Mouse (Mus musculus): ENCODE results near the gene Tyms. TPM values are rescaled to one million over a fixed set of nuclear protein-coding genes. Genes with fewer than 3 reads are reported as not detected.
A peak's percentile ranks its signal among the peaks of the same experiment; 100 is the strongest.
"Not testable (repeated sequence)": the region's sequence is repeated elsewhere in the genome, so short reads cannot be mapped to it uniquely, and the experiment has no call there.

The Tyms gene
- total RNA-seq, 2 experiments from 2014 or later, result 44.9 to 52.1 TPM

DNA sequence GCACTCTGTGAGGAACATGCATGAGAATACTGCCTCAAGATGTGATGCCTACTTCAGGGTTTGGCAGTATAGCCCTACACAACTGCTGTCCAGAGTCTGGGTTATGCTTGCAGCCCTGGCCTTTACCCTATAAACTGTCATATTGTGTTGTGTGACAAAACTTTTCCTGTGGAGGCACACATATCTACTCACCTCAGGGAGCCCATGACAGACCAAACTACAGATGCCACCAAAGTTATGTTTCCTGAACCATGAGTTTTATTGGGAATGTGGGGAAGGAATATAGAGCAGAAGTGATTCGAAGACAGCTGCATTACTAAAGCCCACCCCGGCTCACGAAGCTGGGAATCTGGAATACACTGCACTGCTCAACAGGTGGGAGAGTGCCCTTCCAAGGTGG is 29.9 kb upstream of the Tyms start:
- DNase-seq, result no peak

DNA sequence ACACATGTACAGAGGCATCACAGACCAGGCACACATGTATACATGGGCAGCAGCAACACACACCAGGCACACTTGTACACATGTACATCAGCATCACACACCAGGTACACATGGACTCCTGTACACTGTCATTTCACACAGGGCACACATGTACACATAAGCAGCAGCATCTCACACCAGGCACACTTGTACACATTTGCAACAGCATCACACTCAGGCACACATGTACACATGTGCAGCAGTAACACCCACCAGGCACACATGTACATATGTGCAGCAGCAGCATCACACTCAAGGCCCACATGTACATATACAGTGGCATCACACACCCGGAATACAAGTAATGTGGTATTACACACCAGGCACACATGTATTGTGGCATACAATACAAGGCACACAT is 24.8 kb upstream of the Tyms start:
- no peak for DNase-seq

DNA sequence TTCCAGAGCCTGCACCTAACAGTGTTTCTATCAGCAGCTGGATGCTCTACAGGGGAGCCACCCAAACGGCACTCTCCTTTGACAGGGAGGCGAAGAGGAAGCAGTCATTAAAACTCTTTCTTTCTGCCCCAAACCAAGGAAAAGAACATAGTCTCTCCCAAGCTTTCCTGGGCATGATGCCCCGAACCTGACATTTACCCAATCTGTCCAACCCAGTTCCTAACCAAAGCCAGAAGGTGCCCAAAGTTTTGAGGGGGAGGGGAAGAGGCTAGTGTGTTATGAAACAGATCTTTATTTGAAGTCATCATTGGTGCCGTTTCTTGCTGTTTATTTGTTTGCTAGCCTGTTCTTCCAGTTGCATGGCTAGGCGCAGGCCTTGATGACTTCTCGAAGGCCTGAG is 22.3 kb upstream of the Tyms start:
- DNase-seq, result no peak

DNA sequence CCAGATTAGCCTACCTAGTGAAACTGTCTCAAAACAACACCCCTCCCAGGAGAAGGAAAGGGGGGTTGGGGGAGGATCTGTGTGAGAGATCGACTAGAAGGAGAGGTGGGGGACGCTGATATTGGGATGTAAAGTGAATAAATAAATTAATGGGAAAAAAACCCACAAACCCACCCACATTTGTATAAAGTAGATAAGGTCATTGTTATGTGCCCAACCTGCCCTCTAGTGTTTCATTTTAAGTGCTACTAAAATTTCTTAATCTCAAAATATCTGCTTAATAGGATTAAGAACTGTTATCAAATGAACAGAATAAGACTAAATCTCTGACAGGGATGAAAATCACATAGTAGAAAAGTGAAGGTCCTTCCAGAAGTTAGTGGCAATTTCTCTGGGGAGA is 21.0 kb upstream of the Tyms start:
- no peak for DNase-seq

DNA sequence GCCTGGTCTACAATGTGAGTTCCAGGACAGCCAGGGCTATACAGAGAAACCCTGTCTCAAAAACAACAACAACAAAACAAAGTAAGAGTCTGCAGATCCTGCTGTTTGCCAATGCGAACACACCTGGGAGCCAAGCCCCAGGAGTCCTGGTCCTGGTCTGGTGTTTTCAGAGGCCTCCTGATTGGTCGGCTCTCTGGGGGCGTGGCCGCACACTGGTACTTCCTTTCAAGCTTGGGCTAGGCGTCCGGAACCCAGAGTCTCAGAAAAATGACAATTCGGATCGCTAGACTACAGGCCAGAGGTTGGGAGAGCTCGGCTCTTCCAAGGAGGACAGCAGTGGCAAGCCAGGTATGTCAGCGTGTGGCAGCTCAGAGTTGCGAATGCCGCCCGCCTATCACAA is 19.3 kb upstream of the Tyms start:
- DNase-seq, result no peak

DNA sequence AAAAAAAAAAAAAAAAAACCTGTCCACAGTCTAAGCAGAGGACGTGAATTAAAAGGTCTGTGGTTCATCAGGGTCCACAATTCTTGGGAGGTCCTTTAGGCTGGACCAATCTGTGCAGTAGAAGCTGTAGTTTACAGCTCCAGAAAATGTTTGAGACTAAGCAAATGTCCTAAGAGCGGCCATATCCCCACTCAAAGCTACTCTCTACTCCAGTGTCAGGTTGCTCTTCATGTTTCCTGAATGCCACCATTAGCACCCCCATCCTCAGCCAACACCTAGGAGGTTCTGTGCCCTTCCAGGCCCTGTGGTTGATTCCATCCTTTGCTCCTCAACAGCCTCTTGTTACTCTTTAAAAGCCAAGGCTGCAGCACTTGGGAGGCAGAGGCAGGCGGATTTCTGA is 1.0 kb downstream of the Tyms start:
- DNase-seq, result no peak

DNA sequence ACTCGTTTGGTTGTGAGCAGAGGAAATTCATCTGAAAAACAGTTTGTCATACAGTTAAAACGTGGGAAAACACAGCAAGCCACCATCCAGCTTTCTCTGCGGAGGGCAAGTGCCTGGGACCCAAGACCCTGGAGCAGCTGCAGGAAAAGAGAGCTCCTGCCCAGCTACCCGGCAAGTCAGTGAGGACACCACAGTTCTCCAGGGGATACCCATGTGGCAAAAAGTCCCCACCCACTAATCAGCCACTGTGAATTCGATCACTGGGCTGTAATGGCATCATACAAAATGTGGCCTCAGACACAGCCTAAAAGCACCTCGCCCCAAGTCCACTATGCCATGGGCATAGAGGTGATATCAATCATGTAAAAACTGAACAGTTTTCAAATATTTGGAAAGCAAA is 1.7 kb downstream of the Tyms start:
- no peak for DNase-seq

DNA sequence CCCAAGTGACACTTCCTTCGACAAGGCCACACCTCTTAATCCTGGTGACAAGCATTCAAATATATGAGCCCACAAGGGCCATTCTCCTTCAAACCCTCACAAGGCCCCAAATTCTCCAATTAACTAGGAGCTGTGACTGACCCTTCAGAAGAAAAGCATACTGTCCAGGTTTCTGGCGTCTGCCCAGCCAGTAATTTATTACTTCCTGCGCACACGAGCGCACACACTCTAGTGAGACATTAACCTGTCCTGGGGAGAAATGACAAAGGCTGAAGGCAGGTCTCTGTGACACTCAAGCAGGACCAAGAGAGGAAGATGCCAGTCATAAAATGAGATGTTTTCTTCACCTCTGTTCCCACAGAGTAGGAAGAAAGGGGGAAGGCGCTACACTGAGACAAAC is 5.7 kb downstream of the Tyms start:
- no peak for DNase-seq

DNA sequence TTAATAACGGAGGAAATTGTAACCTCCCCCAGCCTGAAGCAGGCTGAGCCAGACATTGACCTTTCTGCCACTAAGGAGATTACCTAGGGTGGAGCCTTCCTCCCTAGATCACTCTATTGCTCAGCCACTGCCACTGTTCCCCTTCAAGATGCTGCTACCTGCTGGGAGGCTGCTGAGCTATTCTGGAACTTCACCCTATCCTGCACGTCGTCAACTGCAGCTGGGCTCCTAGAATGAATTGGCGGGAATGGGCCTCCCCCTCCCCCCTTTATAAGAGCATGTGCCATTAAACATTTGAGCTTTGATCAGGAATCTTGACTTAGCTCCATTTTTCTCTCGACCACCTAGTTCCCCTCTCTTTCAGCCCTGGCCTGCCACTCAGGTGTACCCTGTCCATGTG is 13.8 kb downstream of the Tyms start:
- not testable (repeated sequence) for DNase-seq

DNA sequence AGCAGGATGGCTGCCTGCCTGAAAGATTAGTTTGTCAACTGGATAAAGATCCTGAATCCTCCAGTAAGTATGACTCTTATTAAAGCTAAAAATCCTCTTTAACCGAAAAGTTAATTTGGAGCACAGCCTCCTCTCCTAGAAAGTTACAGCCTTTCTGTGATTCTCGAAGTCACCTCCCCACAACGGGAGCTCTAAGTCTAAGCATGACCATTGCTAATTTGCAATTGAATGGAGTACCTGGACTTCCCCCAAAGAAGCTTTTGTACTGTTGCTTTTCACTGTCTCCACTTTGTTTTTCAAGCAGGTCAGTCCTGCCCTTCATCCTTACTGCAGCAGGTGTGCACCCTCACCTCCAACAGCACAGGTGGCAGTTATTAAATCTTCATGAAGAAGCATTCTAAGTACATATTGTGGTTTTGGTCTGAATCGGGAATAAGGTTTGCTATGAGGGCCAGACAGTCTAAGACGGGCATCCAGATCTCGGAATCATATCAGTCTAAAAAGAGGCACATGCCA is 15.1 kb downstream of the Tyms start:
- no peak for DNase-seq

DNA sequence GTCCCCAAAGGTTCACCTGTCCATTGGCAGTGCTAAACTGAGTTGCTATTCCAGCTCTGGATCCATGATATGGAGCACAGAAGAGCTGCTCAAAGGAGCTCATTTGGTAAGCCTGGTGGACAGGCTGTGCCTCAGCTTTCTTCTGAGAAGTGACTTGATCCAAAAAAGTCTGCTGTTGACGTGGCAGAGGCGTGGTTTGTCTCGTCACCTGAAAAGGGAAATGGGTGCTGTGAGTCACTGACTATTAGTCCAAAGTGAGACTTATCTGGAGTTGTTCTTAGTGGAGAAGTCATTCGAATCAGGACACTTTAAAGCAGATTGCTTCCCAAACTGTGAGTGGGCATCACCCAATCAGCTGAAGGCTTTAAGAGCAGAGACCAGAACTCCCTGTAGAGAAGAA is 33.6 kb downstream of the Tyms start:
- not testable (repeated sequence) for DNase-seq

DNA sequence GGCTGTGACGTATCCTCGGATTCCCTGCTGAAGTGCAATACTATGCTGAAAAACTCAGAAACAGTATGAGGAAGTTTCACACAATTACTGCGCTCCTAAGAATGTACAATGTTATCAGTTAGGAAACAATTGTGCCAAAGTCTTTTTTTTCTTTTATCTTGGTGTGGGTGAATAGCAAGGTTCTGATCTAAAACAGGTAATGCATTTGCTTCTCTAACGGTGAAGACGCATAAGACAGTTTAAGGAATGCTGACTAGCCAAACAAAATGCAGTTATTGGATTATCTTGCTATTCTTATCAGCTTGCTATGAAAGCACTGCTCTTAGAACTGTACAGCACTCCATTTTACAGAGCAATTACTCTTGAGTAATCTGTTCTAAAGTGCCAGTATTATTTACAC is 34.1 kb downstream of the Tyms start:
- not testable (repeated sequence) for DNase-seq

DNA sequence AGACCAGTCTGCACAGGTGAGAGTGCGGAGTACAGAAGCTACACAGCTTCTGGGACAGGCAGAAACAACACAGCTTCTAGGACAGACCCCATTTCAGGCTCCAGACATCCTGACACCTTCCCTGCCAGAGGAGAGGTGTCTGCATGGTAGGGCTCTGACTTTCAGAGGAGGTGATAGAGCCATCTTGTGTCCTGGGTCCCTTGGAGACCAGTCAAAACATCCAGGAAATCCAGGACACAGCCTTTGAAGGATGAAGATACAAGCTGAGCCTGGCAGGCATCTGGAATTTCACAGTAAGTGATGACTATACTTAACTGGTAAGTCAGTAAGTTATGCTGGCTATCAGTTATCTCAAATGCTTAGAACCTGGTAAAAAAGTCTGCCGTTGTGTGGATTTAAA is 36.3 kb downstream of the Tyms start:
- not testable (repeated sequence) for DNase-seq

DNA sequence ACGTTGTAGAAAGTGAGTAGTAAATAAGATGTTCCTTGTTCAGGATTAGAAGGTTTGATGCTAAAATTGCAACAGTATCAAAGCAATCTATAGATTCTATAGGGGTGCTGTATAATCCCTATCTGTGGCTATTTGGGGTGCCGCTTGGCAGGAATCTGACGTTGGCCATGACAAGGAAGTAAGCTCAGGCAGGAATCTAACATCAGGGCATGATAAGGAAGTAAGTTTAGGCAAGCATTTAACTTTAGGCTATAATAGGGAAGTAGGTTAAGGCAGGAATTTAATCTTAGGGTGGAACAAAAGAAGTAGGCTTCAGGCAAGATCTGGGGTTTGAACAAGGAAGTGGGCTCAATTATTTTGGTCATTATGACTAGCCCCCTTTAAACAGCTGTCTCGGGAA is 37.6 kb downstream of the Tyms start:
- DNase-seq, result not testable (repeated sequence)

DNA sequence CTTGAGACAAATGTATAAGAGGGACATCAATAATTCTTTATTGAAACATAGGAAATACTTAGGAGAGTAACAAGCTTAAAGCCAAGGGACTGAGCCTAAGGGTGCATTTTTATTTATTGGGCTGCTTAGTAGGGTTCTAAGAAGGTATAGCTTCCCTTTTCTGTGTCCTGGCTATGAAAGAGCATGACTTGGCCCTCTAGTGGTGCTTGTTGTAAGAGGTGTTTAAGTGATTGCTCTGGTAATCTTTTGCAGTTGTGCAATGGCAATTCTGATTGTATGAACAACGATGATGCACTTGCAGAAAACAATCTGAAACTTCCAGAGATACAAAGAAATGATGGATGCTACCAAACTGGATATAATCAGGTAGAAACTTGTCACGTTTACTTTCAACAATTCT is 58.8 kb downstream of the Tyms start:
- DNase-seq, result peak; percentile 27

DNA sequence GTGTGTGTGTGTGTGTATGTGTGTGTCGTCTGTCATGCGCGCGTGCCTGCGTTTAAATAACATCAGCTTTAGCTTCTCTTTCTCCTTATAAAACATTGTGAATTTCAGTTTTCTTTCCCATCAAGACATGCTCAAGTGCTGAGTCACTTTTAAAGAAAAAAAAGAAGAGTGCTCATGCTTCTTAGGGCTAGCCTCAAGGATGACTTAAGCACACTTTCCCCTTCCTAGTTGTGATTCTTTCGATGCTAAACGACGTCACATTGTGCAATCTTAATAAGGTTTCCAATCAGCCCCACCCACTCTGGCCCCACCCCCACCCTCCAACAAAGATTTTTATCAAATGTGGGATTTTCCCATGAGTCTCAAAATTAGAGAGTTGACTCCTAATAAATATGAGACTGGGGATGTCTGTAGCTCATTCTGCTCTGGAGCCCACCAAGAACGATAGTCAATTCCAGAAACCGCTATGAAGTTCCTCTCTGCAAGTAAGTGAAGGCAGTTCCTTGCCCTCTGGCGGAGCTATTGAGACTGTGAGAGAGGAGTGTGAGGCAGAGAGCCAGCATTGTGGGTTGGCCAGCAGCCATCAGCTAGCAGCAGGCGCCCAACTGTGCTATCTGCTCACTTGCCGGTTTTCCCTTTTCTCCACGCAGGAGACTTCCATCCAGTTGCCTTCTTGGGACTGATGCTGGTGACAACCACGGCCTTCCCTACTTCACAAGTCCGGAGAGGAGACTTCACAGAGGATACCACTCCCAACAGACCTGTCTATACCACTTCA is 60.5 kb downstream of the Tyms start, which contains the start of gene Il6:
Gene Il6, plus strand, starts transcription at position 389 of the 778 bp plus-strand sequence.
- peak; percentile 92 for DNase-seq

Other genes with a start within 250 kb of the Tyms start
- gene Il6, start 60.5 kb downstream of the Tyms start, total RNA-seq (2021), result not detected
- gene Garem2, start 31.5 kb upstream of the Tyms start, total RNA-seq (2021), result under 1 TPM; 0.12 to 0.30 TPM
- not detected for gene 3110082J24Rik, start 32.5 kb upstream of the Tyms start, total RNA-seq (2021)
- gene Hadha, start 81.5 kb upstream of the Tyms start, total RNA-seq (2021), result 100 to 1,000 TPM; 921 to 997 TPM
- gene Hadhb, start 81.6 kb upstream of the Tyms start, total RNA-seq (2021), result 1,000 to 10,000 TPM; 1,471 to 1,600 TPM
- under 1 TPM; 0.30 to 0.58 TPM for gene Adgrf3, start 132.1 kb upstream of the Tyms start, total RNA-seq (2021)
- gene Selenoi, start 159.0 kb upstream of the Tyms start, total RNA-seq (2021), result 10 to 100 TPM; 20.4 to 20.7 TPM
- under 1 TPM; 0.21 to 0.42 TPM for gene Drc1, start 207.8 kb upstream of the Tyms start, total RNA-seq (2021)

Data from adrenal gland, postnatal 10 days (tissue).